Mouse (Mus musculus): ENCODE measurements around the gene Olfr92.
"Not testable (repeated sequence)": the region's sequence is repeated elsewhere in the genome, so short reads cannot be mapped to it uniquely, and the experiment has no call there.

Olfr92 gene

GRCm38 (mm10) chr17:37119988-37120387 is at the start of gene Olfr92:
TSS of gene Olfr92 (minus strand) at chr17:37120088.
- DNase-seq = no peak

- DNase-seq = no peak
Measured at GRCm38 (mm10) chr17:37161394-37161793, 41.5 kb upstream of the Olfr92 start, which contains the start of gene Olfr93. TSS of gene Olfr93 (minus strand) at chr17:37161494.

GRCm38 (mm10) chr17:37131366-37131765 is 11.5 kb upstream of the Olfr92 start:
- not testable (repeated sequence) for DNase-seq

GRCm38 (mm10) chr17:37098178-37098577 is 21.7 kb downstream of the Olfr92 start, which contains the start of gene Olfr91:
TSS of gene Olfr91 (minus strand) at chr17:37098278.
- DNase-seq = no peak

GRCm38 (mm10) chr17:37093289-37093688 is 26.6 kb downstream of the Olfr92 start:
- DNase-seq = no peak

GRCm38 (mm10) chr17:37092198-37092597 is 27.7 kb downstream of the Olfr92 start:
- no peak for DNase-seq

GRCm38 (mm10) chr17:37088399-37088798 is 31.5 kb downstream of the Olfr92 start, which contains the start of gene Olfr90:
TSS of gene Olfr90 (minus strand) at chr17:37088499.
- DNase-seq = no peak

GRCm38 (mm10) chr17:37085545-37085944 is 34.3 kb downstream of the Olfr92 start:
- no peak for DNase-seq

- DNase-seq = no peak
Measured at GRCm38 (mm10) chr17:37084632-37085031, 35.3 kb downstream of the Olfr92 start.

GRCm38 (mm10) chr17:37083327-37083726 is 36.6 kb downstream of the Olfr92 start:
- peak; percentile 69 to 70 for DNase-seq

GRCm38 (mm10) chr17:37081659-37082058 is 38.2 kb downstream of the Olfr92 start:
- no peak for DNase-seq

- DNase-seq = no peak
Measured at GRCm38 (mm10) chr17:37080119-37080518, 39.8 kb downstream of the Olfr92 start.

GRCm38 (mm10) chr17:37078990-37079389 is 40.9 kb downstream of the Olfr92 start:
- no peak for DNase-seq

GRCm38 (mm10) chr17:37078193-37078592 is 41.7 kb downstream of the Olfr92 start:
- DNase-seq = no peak

GRCm38 (mm10) chr17:37075766-37076165 is 44.1 kb downstream of the Olfr92 start:
- DNase-seq = no peak

GRCm38 (mm10) chr17:37075181-37075580 is 44.7 kb downstream of the Olfr92 start:
- DNase-seq = no peak

GRCm38 (mm10) chr17:37072730-37073276 is 47.1 kb downstream of the Olfr92 start:
- no peak for DNase-seq

GRCm38 (mm10) chr17:37072080-37072729 is 47.7 kb downstream of the Olfr92 start:
- DNase-seq = no peak

GRCm38 (mm10) chr17:37070121-37070520 is 49.8 kb downstream of the Olfr92 start:
- no peak for DNase-seq

GRCm38 (mm10) chr17:37067861-37068260 is 52.0 kb downstream of the Olfr92 start:
- DNase-seq = no peak

GRCm38 (mm10) chr17:37065993-37066392 is 53.9 kb downstream of the Olfr92 start:
- no peak for DNase-seq

- DNase-seq = no peak
Measured at GRCm38 (mm10) chr17:37063686-37064495, 56.0 kb downstream of the Olfr92 start.

GRCm38 (mm10) chr17:37063063-37063462 is 56.8 kb downstream of the Olfr92 start:
- DNase-seq = no peak

All from B cell, adult 2 months (primary cell).